In the genomic region with DNA sequence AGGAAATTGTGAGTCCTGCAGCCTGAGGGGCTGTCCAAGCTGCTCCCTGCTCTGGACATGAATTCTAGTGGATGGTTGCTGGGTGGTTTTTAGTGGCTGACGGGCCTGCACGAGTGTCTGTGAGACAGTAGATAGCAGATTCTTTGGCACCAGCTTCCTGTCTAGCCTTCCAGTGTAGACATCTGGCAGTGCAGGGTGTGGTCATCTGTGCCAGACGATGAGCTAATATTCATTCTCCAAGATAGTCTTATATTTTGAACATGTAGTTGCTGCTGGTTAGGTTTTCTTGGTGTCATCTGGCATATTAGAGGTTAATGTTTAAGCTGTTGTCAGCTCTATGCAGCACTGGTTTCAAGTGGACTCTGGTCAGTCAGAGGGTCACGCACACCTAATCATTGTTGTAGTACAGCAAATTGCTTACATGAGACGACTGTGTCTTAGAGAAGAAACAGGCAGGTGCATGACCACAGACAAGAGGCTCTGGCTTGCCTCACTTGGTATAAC, we compare ENCODE assay signal across 13 mouse cellular contexts. TPM values are rescaled to one million over a fixed set of nuclear protein-coding genes. Genes with fewer than 3 reads are reported as not detected.
DNase-seq lines count a peak whose midpoint lies in the region; ATAC-seq and TF ChIP-seq lines count a peak whose summit lies in the region.
"Had no signal": no experiment of that assay in that cellular context is flagged by ENCODE, and none has a peak within 500 bp of the region (broad histone marks: within the 10 kb centered on the region; RNA-seq: fewer than 3 reads in every experiment).

No protein-coding gene starts in this region.

- H3K27me3 ChIP-seq in megakaryocyte, embryonic 14.5 days (replicated peaks) = no peaks in the 10 kb centered on the region
- no peaks in the 10 kb centered on the region for H3K27me3 ChIP-seq in kidney, adult 2 months (replicated peaks; ENCODE audit: control insufficient read depth, insufficient read depth, low read length)
- H3K27me3 ChIP-seq in liver, embryonic 13.5 days = no peaks in the 10 kb centered on the region
- H3K27me3 ChIP-seq in cerebellum, adult 2 months (ENCODE audit: control insufficient read depth, insufficient read depth, low read length) = no peaks in the 10 kb centered on the region
- no peaks in the 10 kb centered on the region for H3K27me3 ChIP-seq in hindbrain, embryonic 14.5 days (ENCODE audit: control insufficient read depth, insufficient read depth, low read length)

- H3K36me3 ChIP-seq in megakaryocyte, embryonic 14.5 days (replicated peaks; ENCODE audit: low read length) = peaks cover 98% of the 10 kb centered on the region
- no peaks in the 10 kb centered on the region; the same call in 1 of the 2 replicates for H3K36me3 ChIP-seq in kidney, adult 2 months (ENCODE audit: control insufficient read depth, insufficient read depth, low read length)
- H3K36me3 ChIP-seq in liver, embryonic 13.5 days = peaks cover 98% of the 10 kb centered on the region
- H3K36me3 ChIP-seq in hindbrain, embryonic 14.5 days (replicated peaks; ENCODE audit: control insufficient read depth, insufficient read depth) = peaks cover 92% of the 10 kb centered on the region

- H3K4me1 ChIP-seq in megakaryocyte, embryonic 14.5 days = peaks cover 77% of the 10 kb centered on the region
- H3K4me1 ChIP-seq in kidney, adult 2 months (ENCODE audit: control insufficient read depth, insufficient read depth, low read length) = peaks cover 44% of the 10 kb centered on the region
- H3K4me1 ChIP-seq in liver, embryonic 13.5 days (replicated peaks) = peaks cover 44% of the 10 kb centered on the region
- H3K4me1 ChIP-seq in cerebellum, adult 2 months (ENCODE audit: control insufficient read depth, insufficient read depth, low read length) = peaks cover 19% of the 10 kb centered on the region
- no peaks in the 10 kb centered on the region for H3K4me1 ChIP-seq in hindbrain, embryonic 14.5 days (replicated peaks; ENCODE audit: control insufficient read depth, insufficient read depth, low read length)
- H3K4me1 ChIP-seq: midbrain, embryonic 10.5 days had no signal

- peak overlapping the region; percentile 75 for H3K27ac ChIP-seq in kidney, adult 2 months (ENCODE audit: insufficient read depth, low read depth, low read length)
- peak overlapping the region; percentile 70 for H3K27ac ChIP-seq in liver, embryonic 13.5 days
- no peak overlapping the region for H3K27ac ChIP-seq in cerebellum, adult 2 months (ENCODE audit: insufficient read depth, low read length)
- H3K27ac ChIP-seq in hindbrain, embryonic 14.5 days = no peak overlapping the region
- H3K27ac ChIP-seq: midbrain, embryonic 10.5 days had no signal

- no peaks in the 10 kb centered on the region for H3K9me3 ChIP-seq in megakaryocyte, embryonic 14.5 days
- no peaks in the 10 kb centered on the region for H3K9me3 ChIP-seq in liver, embryonic 13.5 days (replicated peaks)
- no peaks in the 10 kb centered on the region for H3K9me3 ChIP-seq in hindbrain, embryonic 14.5 days (ENCODE audit: control insufficient read depth, low read length)
- H3K9me3 ChIP-seq: midbrain, embryonic 10.5 days had no signal

- no peak for ATAC-seq in megakaryocyte, adult 5-6 weeks (ENCODE audit: poor library complexity, severe bottlenecking)
- peak; percentile 80 for ATAC-seq in liver, embryonic 13.5 days (ENCODE audit: low read depth)
- ATAC-seq in hindbrain, embryonic 14.5 days (ENCODE audit: low FRiP score) = no peak

- 41% methylated on average over 5 of the region's 5 CpGs for WGBS in kidney, adult 2 months
- WGBS in liver, embryonic 13.5 days (ENCODE audit: insufficient replicate concordance) = 25% methylated on average over 5 of the region's 5 CpGs
- 69% methylated on average over 5 of the region's 5 CpGs for WGBS in cerebellum, adult 2 months
- 96% methylated on average over 5 of the region's 5 CpGs for WGBS in hindbrain, embryonic 14.5 days

- H3K4me2 ChIP-seq in liver, embryonic 13.5 days = peak overlapping the region; percentile 23
- H3K4me2 ChIP-seq in hindbrain, embryonic 14.5 days (replicated peaks) = no peak overlapping the region

- TF ChIP-seq POLR2A in kidney, adult 2 months (IDR thresholded peaks at IDR 0.05; ENCODE audit: low read depth, low read length) = no peak
- TF ChIP-seq POLR2A in cerebellum, adult 2 months (IDR thresholded peaks at IDR 0.05; ENCODE audit: borderline replicate concordance, insufficient read depth, low read length) = no peak

- H3K4me3 ChIP-seq in megakaryocyte, embryonic 14.5 days (replicated peaks) = peak overlapping the region; percentile 34
- no peak overlapping the region for H3K4me3 ChIP-seq in kidney, adult 2 months (ENCODE audit: insufficient read depth, low read depth, low read length)
- no peak overlapping the region for H3K4me3 ChIP-seq in liver, embryonic 13.5 days (replicated peaks)
- H3K4me3 ChIP-seq in cerebellum, adult 2 months (replicated peaks; ENCODE audit: insufficient read depth, low read depth, low read length) = no peak overlapping the region
- H3K4me3 ChIP-seq in hindbrain, embryonic 14.5 days (replicated peaks; ENCODE audit: low read length) = no peak overlapping the region
- H3K4me3 ChIP-seq: midbrain, embryonic 10.5 days had no signal

- DNase-seq in kidney, adult 2 months = peak; percentile 91
- DNase-seq in liver, embryonic 13.5 days = peak; percentile 48
- no peak for DNase-seq in cerebellum, adult 2 months
- DNase-seq in adrenal gland, adult 2 months = no peak
- no peak for DNase-seq in thymus, postnatal 14 days
- no peak for DNase-seq in hindbrain, embryonic 14.5 days (ENCODE audit: low spot score)
- DNase-seq: adrenal gland, postnatal 36 days; gastrocnemius, postnatal 14 days; heart, postnatal 36 days; right cerebral cortex, postnatal 4 days had no signal

- 0 out of 2 replicates have a peak overlapping the region, but pooled peaks have one; percentile 3 for H3K9ac ChIP-seq in liver, embryonic 13.5 days
- H3K9ac ChIP-seq in hindbrain, embryonic 14.5 days = no peak overlapping the region

- TF ChIP-seq CTCF in kidney, adult 2 months (conservative IDR thresholded peaks at IDR 0.05; ENCODE audit: insufficient read depth, insufficient read length, low read depth, low read length) = no peak
- no peak for TF ChIP-seq CTCF in cerebellum, adult 2 months (IDR thresholded peaks at IDR 0.05; ENCODE audit: borderline replicate concordance, insufficient read depth, low read depth, low read length)

RNA-seq across cellular contexts. Expression of a gene that starts 40.7 kb away (rescaled TPM):
- 1.3 and 4.0 TPM in 2 replicates for polyA plus RNA-seq in megakaryocyte, embryonic 14.5 days (2012; ENCODE audit: insufficient read depth, low replicate concordance)
- 0.16 and 0.39 TPM in 2 replicates for total RNA-seq in megakaryocyte, adult 5-6 weeks (2015)
- 0.11 TPM in 1 of 2 replicates, not detected in the other for total RNA-seq in megakaryocyte, adult 5-6 weeks (2017)
- 0.01 and 0.02 TPM in 2 replicates for polyA plus RNA-seq in kidney, adult 2 months (2012; rRNA removed)
- 1.1 and 1.7 TPM in 2 replicates for polyA plus RNA-seq in liver, embryonic 13.5 days (2015; fragmentation: Nextera tagmentation; extraction: Ambion mirVana)
- 0.05 and 0.08 TPM in 2 replicates for polyA plus RNA-seq in cerebellum, adult 2 months (2012; rRNA removed)
- total RNA-seq in adrenal gland, adult 2 months (2021) = not detected
- polyA plus RNA-seq in adrenal gland, adult 2 months (2012; rRNA removed) = 0.01 and 0.09 TPM in 2 replicates
- 0.18 and 0.33 TPM in 2 replicates for polyA plus RNA-seq in hindbrain, embryonic 14.5 days (2014; fragmentation: Nextera tagmentation; extraction: Ambion mirVana)
- total RNA-seq: adrenal gland, postnatal 36 days; gastrocnemius, postnatal 14 days; heart, postnatal 36 days had no signal

RNA-seq across cellular contexts. Expression of a gene that starts 52.4 kb away (rescaled TPM):
- 22.5 and 22.9 TPM in 2 replicates for polyA plus RNA-seq in megakaryocyte, embryonic 14.5 days (2012; ENCODE audit: insufficient read depth, low replicate concordance)
- 42.0 and 48.3 TPM in 2 replicates for total RNA-seq in megakaryocyte, adult 5-6 weeks (2015)
- total RNA-seq in megakaryocyte, adult 5-6 weeks (2017) = 61.8 and 75.5 TPM in 2 replicates
- 94.8 and 95.4 TPM in 2 replicates for polyA plus RNA-seq in kidney, adult 2 months (2012; rRNA removed)
- polyA plus RNA-seq in liver, embryonic 13.5 days (2015; fragmentation: Nextera tagmentation; extraction: Ambion mirVana) = 65.4 and 73.2 TPM in 2 replicates
- 94.8 and 96.7 TPM in 2 replicates for polyA plus RNA-seq in cerebellum, adult 2 months (2012; rRNA removed)
- 10 to 100 TPM; 51.3 to 70.1 TPM for total RNA-seq in adrenal gland, adult 2 months (2021)
- polyA plus RNA-seq in adrenal gland, adult 2 months (2012; rRNA removed) = 33.8 and 36.4 TPM in 2 replicates
- 104 TPM in 2 replicates for polyA plus RNA-seq in hindbrain, embryonic 14.5 days (2014; fragmentation: Nextera tagmentation; extraction: Ambion mirVana)

Comparison
In these comparisons a context has a peak if more than half of its experiments do, and no peak if none do; other contexts are left out.
1. DNase-seq: peak in kidney, adult 2 months (single experiment) and liver, embryonic 13.5 days (single experiment); none in cerebellum, adult 2 months (0 of 2), adrenal gland, adult 2 months (single experiment), thymus, postnatal 14 days (single experiment) and hindbrain, embryonic 14.5 days (single experiment).
2. H3K27ac ChIP-seq: peak in kidney, adult 2 months (single experiment) and liver, embryonic 13.5 days (single experiment); none in cerebellum, adult 2 months (single experiment) and hindbrain, embryonic 14.5 days (single experiment).